Mouse (Mus musculus): ENCODE measurements around the gene Hs1bp3.

The Hs1bp3 gene

DNA sequence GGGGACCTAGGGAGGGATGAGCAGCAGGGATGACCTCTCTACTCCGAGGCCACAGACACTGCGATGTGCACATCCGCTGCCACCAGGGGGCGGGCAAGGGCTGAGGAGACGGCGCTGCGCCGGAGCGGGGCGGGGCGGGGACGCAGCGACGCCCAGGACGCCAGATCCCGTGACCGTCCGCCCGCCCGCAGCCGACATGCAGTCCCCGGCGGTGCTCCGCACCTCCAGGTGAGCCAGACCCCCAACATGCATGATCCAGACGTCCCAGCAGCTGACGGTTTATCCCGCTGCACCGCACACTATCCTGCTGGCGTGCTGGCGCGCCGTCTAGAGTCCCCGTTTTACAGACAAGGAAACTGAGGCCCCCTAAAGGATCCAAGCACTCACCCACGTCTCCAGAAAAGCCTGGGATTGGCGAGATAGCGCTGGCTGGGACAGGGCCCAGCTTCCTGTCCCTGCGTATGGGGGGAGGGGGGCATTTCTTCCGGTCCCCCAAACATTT is at the start of gene Hs1bp3:
Gene Hs1bp3 (plus strand): TSS at position 163 of the 502 bp plus-strand sequence.
- no peak for DNase-seq (ENCODE audit: low spot score)

GRCm38 (mm10) chr12:8266311-8266710 is 46.9 kb upstream of the Hs1bp3 start:
- DNase-seq (ENCODE audit: low spot score) = no peak

DNA sequence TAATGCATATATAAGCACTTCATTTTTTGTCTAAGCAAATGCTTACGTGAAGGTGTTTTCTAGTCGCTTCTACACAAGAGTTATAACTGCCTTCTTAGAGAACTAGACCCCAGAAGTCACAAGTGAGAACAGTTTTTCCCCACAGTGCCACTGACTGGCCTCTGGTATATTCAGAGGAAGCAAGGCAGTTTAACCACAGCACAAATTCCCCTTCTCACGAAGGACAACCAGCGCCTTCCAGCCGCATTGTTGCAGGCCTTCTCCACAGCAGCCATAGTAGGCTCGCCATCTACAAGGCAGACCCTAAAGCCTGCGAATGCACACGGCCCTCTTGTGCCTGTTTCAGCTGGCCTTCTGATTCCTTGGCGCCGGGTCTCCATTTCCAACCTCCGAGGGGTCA is 43.6 kb upstream of the Hs1bp3 start:
- DNase-seq (ENCODE audit: low spot score) = no peak

DNA sequence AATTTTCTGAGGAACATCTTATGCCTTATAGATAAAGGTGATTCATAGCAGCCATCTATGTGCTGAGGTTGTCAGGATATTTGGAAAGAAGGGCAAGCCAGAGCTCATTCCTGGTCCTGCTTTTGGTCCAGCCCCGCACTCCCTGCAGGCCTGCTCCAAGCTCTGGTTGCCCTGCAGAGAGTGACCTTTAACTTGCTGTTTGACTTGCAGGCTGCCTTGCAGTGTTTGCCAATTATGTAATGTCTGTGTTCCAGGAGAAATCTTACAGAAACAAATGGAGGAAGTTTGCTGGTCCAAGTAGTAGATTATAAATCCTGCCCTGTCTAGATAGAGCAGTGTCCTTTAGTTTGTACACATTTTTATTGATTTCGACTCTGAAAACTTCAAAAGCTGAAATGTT is 41.8 kb upstream of the Hs1bp3 start:
- DNase-seq (ENCODE audit: low spot score) = no peak

- DNase-seq (ENCODE audit: low spot score) = no peak
These were observed 39.6 kb upstream of the Hs1bp3 start for GRCm38 (mm10) chr12:8273471-8274171.

DNA sequence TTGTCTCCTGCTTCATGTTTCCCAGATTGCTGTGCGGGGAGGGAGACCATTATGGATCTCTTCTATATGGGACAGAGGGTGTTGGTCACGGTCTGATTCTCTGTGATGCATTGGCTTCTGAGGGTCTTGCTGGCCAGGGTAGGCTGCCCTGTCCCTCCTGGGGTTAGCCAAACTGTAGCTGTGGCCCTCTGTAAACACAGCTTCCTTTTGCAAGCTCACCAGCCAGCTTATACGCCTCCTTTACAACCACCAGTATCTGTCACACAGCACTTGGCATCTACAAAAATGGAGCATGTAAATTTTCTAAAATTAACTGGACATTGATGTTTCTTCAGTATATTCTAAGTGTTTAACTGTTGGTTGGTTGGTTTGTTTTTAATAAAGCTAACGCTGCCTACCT is 37.8 kb upstream of the Hs1bp3 start:
- DNase-seq (ENCODE audit: low spot score) = no peak

DNA sequence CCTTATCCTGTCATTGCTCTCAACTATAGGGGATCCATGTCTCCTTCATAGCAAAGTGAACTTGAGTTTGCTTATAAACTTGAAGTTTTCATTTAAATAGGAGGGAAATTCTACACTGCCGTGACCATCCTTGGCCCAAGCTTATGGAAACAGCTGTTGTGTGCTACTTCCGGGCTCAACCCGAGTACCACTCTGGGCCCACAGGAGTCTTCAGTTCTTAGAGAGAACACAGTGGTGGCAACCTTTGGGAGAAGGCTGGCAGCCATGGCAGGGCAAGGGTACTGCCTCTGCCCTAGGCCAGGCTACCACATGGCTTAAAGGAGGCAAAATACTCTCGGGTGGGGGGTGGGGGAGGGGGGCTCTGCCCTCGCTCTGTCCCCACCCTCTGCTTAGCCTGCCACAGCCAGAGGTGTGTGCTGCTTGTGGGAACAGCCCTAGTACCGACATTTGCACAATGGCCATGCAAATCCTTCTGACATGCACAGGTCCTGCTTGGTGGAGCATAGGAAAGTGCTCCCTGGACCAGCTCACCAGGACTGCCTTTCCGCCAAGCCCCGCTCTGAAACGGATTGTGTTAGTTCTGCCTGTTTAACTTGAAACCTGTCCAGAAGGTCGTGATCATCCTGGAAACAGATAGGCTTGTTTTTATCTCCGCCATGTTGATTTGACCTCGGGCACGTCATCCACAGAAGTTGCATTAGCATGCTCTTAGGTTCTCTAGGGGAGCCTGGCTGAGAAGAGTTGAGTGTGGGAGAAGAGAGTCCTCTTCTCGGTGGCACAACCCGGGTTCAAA is 31.8 kb upstream of the Hs1bp3 start:
- no peak for DNase-seq (ENCODE audit: low spot score)

DNA sequence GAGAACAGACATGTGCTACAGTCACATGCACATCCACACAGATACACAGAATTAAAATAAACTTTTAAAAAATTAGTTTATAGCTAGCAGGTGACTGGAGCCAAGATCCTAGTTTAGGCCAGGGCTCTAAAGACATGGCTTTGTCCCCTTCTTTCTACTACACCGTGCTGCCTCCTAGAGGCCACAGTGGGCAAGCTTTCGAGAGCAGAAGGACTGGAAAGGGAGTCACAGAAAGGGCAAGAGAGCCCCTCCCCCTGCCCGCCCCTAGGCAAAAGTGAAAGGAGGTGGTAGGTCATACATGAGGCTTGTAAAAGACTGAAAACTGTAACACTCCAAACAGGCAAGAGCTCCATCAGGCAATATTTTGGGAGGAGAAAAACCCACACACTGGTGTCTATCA is 25.3 kb upstream of the Hs1bp3 start:
- no peak for DNase-seq (ENCODE audit: low spot score)

- DNase-seq (ENCODE audit: low spot score) = no peak
These were observed 24.1 kb upstream of the Hs1bp3 start for GRCm38 (mm10) chr12:8289099-8289498.

DNA sequence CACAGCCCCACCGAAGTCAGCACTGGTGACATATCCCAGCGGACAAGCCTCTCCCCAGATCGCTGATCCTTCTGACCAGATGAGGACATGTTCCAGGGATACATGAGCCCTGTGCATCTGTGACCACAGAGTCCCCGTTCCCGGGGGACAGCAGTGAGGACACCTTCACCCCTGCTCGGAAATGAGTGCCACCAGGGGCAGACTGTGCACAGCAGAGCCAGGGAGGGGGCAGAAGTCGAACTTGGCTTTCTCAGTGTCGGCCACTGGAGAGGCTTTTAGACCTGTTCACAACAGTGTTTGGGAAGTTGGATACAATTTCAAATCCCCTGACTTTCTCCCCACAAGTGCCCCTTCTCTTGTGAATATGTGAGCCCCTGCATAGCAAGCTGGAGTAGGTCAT is 23.7 kb upstream of the Hs1bp3 start:
- DNase-seq (ENCODE audit: low spot score) = no peak

DNA sequence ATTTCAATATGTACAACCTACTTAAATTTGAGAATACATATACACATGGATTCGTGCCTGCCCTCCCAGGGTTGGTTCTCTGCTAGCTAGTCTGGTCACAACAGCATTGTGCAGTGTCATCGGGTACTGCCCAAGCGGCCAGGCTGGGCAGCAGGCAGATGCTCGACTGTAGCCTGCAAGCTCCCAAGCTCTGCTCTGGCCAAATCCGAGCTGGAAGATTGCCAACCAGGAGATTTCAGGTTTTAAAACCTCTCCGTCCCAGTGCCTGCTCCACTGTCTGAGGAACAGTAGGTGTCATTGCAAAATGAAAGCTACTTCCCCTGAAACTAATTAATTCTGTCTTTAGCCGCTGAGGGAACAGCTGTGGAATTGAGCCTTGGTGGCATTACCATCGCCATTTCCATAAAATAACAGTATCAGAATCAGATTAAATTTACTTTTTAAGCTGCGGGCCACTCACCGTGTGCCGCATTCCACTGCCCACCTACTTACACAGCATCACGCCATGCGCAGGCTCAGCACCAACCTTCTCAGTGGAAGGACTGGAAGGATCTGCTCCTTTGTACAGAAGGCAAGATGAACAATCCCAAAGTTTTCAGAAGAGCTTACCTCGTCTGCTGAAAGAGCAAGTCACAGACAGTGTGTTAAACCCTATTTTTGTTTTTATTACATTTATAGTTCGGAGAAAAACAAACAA is 21.9 kb upstream of the Hs1bp3 start:
- no peak for DNase-seq (ENCODE audit: low spot score)

- DNase-seq (ENCODE audit: low spot score) = no peak
These were observed 17.8 kb upstream of the Hs1bp3 start for GRCm38 (mm10) chr12:8295307-8295913.

DNA sequence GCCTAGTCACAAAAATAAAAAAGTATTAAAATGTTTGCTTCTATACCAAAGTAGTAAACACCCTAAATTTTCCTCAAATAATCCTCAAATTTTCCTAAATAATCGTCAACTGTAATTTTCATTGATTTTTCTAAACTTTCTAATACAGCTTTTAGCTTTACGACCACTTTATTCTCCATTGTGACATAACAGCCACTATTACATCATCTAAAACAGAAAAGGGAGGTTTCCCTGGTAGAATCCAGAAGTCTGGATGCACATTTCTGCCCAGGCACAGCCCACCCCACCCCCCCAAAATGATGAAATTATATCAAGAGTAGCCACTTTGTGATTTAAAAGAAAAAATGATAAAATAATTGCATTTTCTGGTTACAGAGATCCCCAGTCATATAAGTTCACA is 17.1 kb upstream of the Hs1bp3 start:
- DNase-seq (ENCODE audit: low spot score) = no peak

DNA sequence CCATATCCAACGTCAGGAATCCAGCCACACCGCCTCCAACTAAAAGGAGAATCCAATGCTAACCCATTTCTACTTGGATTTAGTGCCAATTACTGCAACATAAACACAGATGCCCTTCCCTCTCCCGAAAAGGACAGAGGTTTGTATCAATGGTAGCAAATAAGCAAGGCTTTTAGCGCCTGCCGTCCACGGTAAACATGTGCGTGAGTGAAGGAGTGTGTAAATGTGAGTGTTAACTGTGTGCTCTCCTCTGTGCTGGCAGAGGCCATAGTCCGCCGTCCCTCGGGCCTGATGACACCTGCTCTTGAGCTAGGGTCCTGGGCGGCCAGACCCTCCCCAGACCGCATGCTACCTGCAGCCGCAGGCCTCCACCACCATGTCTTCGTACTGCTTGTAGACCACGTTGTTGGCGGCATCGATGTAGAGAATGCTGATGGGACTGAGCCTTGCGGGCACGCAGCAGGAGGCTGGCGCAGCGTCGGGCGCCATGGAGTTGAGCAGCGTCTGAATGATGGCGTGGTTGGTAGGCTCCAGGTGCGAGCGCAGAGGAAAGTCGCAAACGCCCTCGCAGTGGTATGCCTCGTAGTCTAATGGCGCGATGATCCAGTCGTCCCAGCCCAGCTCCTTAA is 15.5 kb upstream of the Hs1bp3 start:
- DNase-seq (ENCODE audit: low spot score) = no peak

DNA sequence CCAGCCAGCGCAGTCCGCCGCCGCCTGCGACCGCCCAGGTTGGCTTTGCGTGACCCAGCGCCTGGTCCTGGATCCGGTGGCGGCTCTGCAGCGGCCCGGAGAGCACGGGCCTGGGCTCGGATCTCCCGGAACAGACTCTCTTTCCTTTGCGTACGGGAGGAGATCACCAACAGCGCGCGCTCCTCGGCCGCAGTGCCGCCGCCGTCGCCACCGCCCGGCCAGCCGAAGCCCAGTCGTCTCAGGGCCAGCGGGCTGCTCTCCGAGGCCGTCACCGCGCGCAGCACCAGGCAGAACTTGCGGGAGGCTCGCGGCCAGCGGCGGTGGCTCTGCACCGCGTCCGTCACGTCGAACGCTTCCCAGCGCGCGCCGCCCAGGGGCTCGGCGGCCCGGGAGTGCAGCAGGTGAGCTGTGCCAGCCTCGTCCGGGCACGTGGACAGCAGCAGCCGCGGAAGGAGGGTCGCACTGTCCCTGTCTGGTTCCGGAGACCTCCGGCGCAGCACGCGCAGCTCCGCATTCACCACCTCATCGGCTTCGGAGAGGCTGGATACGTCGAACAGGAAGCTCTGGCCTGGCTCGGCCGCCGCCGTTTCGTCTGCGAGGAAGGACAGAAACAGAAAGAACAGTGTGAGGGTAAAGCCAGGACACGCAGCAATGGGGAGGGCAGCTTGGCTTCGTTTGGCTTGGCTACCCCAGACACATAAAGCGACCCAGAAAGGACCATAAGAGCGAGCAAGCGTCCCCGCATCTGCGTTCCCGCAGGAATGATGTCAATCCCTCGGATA is 14.7 kb upstream of the Hs1bp3 start:
- no peak for DNase-seq (ENCODE audit: low spot score)

GRCm38 (mm10) chr12:8299143-8300110 is 13.8 kb upstream of the Hs1bp3 start:
- no peak for DNase-seq (ENCODE audit: low spot score)

DNA sequence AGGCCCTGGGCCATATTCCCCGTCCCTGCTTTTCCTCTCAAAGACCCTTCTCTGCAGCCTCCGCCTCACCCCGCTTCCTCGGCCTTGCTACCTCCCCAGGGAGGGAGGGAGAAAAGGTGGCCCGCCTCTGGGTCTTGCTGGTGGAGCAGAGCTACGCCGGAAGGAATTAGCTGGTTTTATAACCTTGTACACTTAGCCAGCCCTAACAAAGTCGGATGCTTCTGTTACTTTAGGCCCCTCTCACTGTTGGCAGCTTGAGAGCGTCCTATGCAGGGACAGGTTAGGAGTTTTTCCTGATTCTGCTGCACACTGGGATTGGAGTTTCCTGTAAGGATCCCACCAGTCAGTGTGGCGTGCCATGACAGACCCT is 13.1 kb upstream of the Hs1bp3 start:
- DNase-seq (ENCODE audit: low spot score) = no peak

- DNase-seq (ENCODE audit: low spot score) = no peak
These were observed 12.7 kb upstream of the Hs1bp3 start for GRCm38 (mm10) chr12:8300521-8300920.

DNA sequence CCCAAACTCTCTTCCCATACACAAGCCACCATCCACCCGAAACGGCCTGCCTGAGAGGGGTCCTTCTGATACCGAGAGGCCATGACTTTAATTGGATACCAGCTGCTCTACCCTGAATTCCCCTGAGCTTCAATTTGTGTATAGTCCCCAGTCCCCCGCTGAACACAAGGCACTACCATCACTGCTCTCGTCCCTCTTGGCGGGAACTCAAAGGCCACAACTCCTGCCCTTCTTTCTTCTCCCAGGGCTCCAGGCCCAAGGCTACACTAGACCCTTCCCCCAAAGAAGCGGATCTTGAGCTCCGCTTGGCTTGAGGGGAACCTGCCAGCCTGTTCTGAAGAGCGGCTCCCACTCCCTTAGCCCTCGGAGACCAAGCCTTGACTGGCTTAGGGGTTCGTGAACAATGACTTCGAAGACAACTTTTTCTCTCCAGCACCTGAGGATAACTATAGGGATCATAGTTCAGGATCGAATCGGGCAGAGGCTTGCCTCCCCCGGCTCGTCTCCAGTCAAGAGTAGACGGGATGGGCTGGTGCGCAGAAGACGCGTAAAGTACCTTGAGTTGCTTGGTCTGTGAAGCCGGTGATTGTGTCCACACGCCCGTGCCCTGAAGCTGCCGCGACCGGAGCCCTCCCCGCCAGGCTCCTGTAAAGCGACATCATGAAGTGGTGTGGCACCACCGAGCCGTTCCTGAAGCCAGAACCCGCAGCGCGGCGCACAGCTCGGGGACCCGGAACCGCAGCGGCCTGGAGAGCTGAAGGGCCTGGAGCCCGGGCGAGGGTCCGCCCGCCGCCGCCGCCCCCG is 12.0 kb upstream of the Hs1bp3 start:
- no peak for DNase-seq (ENCODE audit: low spot score)
